Mouse (Mus musculus) heart, adult 2 months (tissue): Measurements from ENCODE around the gene Chrna10. TPM values are rescaled to one million over a fixed set of nuclear protein-coding genes. Genes with fewer than 3 reads are reported as not detected.
A peak's percentile ranks its signal among the peaks of the same experiment; 100 is the strongest.

Experiments
- DNase-seq, 2 experiments: peaks; one replicate each; pipeline ENCODE4 v3.0.0; 2021
- H3K27ac ChIP-seq: fragments of 200-600 bp; 2 replicates; pipeline ENCODE4 v1.8.1; 2022
- H3K27me3 ChIP-seq: fragments of 200-500 bp; 2 replicates; pipeline ENCODE4 v1.6.1; 2012; ENCODE audit warnings: mild to moderate bottlenecking, low read length, inconsistent platforms, mixed read lengths; ENCODE audit not compliant: control insufficient read depth, insufficient read depth
- H3K36me3 ChIP-seq: fragments of 200-500 bp; 2 replicates; pipeline ENCODE4 v1.6.1; 2012; ENCODE audit warnings: low read length, inconsistent platforms; ENCODE audit not compliant: control insufficient read depth, insufficient read depth
- H3K4me1 ChIP-seq: fragments of 200-500 bp; 2 replicates; pipeline ENCODE4 v1.6.1; 2011; ENCODE audit warnings: low read length; ENCODE audit not compliant: control insufficient read depth, insufficient read depth
- H3K4me3 ChIP-seq: fragments of 200-600 bp; 2 replicates; pipeline ENCODE4 v1.8.1; 2022
- H3K79me2 ChIP-seq: fragments of 200-500 bp; replicated peaks from 2 replicates; pipeline ENCODE4 v1.6.1; 2012; ENCODE audit warnings: mild to moderate bottlenecking, inconsistent platforms, low read length, moderate library complexity, mixed read lengths; ENCODE audit not compliant: control insufficient read depth, insufficient read depth
- H3K9ac ChIP-seq: fragments of 200-500 bp; 2 replicates; pipeline ENCODE4 v1.6.1; 2012; ENCODE audit warnings: low read depth, mild to moderate bottlenecking, control low read depth, inconsistent platforms, low read length, mixed read lengths
- CTCF ChIP-seq: fragments of 200-600 bp; IDR thresholded peaks from 2 replicates; pipeline ENCODE4 v1.8.1; 2022; ENCODE audit warnings: antibody characterized with exemption, mild to moderate bottlenecking, moderate library complexity
- EP300 ChIP-seq: fragments of 200-500 bp; IDR thresholded peaks from 2 replicates; pipeline ENCODE4 v1.6.1; 2011; ENCODE audit warnings: low read depth, low read length, control low read depth; ENCODE audit not compliant: insufficient read depth
- POLR2A ChIP-seq: fragments of 200-500 bp; IDR thresholded peaks from 2 replicates; pipeline ENCODE4 v1.6.1; 2011; ENCODE audit warnings: mild to moderate bottlenecking, low read depth, low read length, control low read depth; ENCODE audit not compliant: insufficient read depth
- WGBS: fragments of 180-500 bp; shearing (Covaris S2); methylation state at CpG from one replicate; pipeline ENCODE4 v1.1.7; 2018; 5-methylcytosine and 5-hydroxymethylcytosine counted together
- intact Hi-C: fragments of 180-260 bp; cut with DNase I; formaldehyde crosslinking; loops from one replicate; pipeline ENCODE4 v1.15.1; 2025
- polyA plus RNA-seq: library from polyadenylated mRNA; depleted of rRNA; stranded (reverse); fragments of >200 nt; gene quantifications from 2 replicates; pipeline ENCODE4 v1.2.3, GENCODE M21; 2012
- total RNA-seq, 2 experiments: library from RNA; stranded (reverse); gene quantifications; 2 replicates each; pipeline ENCODE4 v1.2.3; 2021

The Chrna10 gene
- total and polyA plus RNA-seq, 3 experiments: 0.21 TPM; not detected in 2

DNA sequence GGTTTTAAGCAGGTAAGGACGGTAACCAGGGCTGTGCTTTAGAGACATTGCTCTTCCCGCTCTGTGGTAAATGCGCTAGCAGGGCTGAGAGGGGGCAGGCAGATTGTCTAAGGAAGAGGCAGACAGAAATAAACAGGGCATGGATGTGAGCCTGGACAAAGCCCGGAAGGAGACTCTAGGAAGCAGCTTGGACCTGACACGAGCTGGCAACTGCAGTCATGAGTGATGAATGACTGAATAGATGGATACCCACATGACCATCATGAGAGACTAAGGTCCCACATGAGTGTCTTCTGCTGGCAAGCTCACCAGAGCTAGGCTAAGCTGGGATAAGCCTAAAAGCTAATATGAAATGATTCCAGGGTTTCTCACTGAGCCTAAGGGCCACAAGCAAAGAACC is 12.5 kb downstream of the Chrna10 start:
- no peaks in the 10 kb centered on the region; the same call in 1 of the 2 replicates for H3K79me2 ChIP-seq
- peak overlapping the region; percentile 36; the same call in 1 of the 2 replicates for H3K4me3 ChIP-seq
- 31% methylated on average over 5 of the region's 5 CpGs for WGBS
- no peaks in the 10 kb centered on the region for H3K27me3 ChIP-seq
- TF ChIP-seq EP300: no peak
- no peak for TF ChIP-seq CTCF
- TF ChIP-seq POLR2A: no peak
- H3K9ac ChIP-seq: no peak overlapping the region
- DNase-seq: no peak
- intact Hi-C loops: no loop called here
- no peak overlapping the region for H3K27ac ChIP-seq
- peaks cover 7% of the 10 kb centered on the region for H3K4me1 ChIP-seq
- peaks cover 2% of the 10 kb centered on the region for H3K36me3 ChIP-seq

DNA sequence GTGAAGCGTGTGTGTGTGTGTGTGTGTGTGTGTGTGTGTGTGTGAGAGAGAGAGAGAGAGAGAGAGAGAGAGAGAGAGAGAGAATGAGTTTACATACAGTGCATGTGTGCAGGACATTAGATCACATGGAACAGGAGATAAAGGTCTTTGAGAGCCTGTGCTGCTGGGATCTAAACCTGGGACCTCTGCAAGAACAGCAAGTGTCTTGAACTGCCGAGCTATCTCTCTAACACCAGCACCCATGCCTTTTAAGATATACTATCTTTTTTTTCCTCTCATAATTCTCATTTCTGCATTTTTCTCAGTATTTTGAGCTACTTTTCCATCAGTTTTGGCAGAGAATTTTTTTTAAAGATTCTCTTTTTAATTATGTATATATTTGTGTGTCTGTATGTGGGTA is 13.1 kb downstream of the Chrna10 start:
- Histone ChIP-seq H3K4me3 (peak overlapping the region; percentile 36; the same call in 1 of the 2 replicates), H3K4me1 (peaks cover 7% of the 10 kb centered on the region), H3K27ac (no peak overlapping the region), H3K79me2 (no peaks in the 10 kb centered on the region; the same call in 1 of the 2 replicates), H3K27me3 (no peaks in the 10 kb centered on the region), H3K9ac (no peak overlapping the region), H3K36me3 (peaks cover 2% of the 10 kb centered on the region)
- TF ChIP-seq EP300 (no peak), CTCF (no peak), POLR2A (no peak)
- 62% methylated on average over 2 of the region's 2 CpGs for WGBS
- no peak for DNase-seq
- intact Hi-C loops: no loop called here

DNA sequence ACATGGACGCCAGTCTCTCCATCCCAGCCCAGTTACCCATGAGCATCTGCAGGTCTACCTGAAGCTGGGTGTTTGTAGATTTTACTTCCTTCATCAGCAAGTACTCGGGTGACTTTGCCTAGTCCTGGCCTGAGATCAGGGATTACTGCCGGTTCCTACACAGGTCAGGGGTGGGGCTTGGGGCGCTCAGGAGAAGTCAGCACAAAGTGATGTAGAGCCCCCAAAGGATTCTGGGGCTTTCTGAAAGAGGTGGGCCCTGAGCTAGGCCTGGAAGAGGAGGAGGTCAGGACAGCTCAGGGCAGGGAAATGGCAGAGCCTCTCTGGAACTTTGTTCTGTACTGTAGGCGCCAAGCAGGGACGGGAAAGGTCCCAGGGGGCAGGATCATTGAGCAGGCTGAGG is 13.9 kb downstream of the Chrna10 start:
- no peak for TF ChIP-seq EP300
- no peak for TF ChIP-seq CTCF
- no peak for TF ChIP-seq POLR2A
- peak overlapping the region; percentile 95 for H3K27ac ChIP-seq
- peak overlapping the region; percentile 52 for H3K4me3 ChIP-seq
- peak overlapping the region; percentile 36 for H3K9ac ChIP-seq
- DNase-seq: no peak
- H3K79me2 ChIP-seq: no peaks in the 10 kb centered on the region; the same call in 1 of the 2 replicates
- intact Hi-C loops: no loop called here
- H3K36me3 ChIP-seq: peaks cover under 1% of the 10 kb centered on the region; the same call in 1 of the 2 replicates
- no peaks in the 10 kb centered on the region for H3K27me3 ChIP-seq
- WGBS: 37% methylated on average over 6 of the region's 6 CpGs
- H3K4me1 ChIP-seq: peaks cover 7% of the 10 kb centered on the region

DNA sequence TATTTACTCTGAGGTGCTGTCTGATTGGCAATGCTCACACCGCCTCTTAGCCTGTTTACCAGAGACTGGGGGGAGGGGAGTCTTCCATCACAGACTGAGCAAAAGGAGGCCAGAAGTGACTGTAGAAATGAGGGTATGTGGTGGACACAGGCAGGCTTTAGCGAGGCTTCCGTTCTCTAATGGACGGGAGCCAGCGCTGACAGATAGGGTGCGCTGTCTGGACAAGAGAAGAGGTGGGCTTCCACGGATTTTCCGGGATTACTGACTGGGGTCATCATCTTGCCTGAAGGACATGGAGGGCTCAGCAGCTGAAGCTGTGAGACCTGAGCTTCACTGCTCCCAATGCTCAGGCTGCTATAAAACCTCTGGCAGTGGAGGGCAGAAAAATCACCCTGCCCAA is 14.4 kb downstream of the Chrna10 start:
- Histone ChIP-seq H3K27me3 (no peaks in the 10 kb centered on the region), H3K27ac (peak overlapping the region; percentile 95), H3K4me3 (peak overlapping the region; percentile 52), H3K4me1 (peaks cover 7% of the 10 kb centered on the region), H3K36me3 (no peaks in the 10 kb centered on the region), H3K79me2 (no peaks in the 10 kb centered on the region; the same call in 1 of the 2 replicates), H3K9ac (peak overlapping the region; percentile 36)
- WGBS: 42% methylated on average over 8 of the region's 8 CpGs
- TF ChIP-seq CTCF (peak; percentile 44), POLR2A (peak; percentile 29; the same call in 1 of the 2 replicates), EP300 (no peak)
- no peak for DNase-seq
- intact Hi-C loops: no loop called here

- intact Hi-C loops: no loop called here
- H3K36me3 ChIP-seq: no peaks in the 10 kb centered on the region
- DNase-seq: peak; percentile 56 to 58
- no peaks in the 10 kb centered on the region; the same call in 1 of the 2 replicates for H3K79me2 ChIP-seq
- H3K27me3 ChIP-seq: no peaks in the 10 kb centered on the region
- peak within 1 kb of the TSS; percentile 95 for H3K27ac ChIP-seq
- peak within 1 kb of the TSS; percentile 52 for H3K4me3 ChIP-seq
- H3K9ac ChIP-seq: peak within 1 kb of the TSS; percentile 67
- WGBS: 55% methylated on average over 5 of the region's 5 CpGs
- TF ChIP-seq EP300: peak; percentile 62
- TF ChIP-seq CTCF: no peak
- peak; percentile 98 for TF ChIP-seq POLR2A
- peaks cover 7% of the 10 kb centered on the region for H3K4me1 ChIP-seq
Measured at GRCm38 (mm10) chr7:102101487-102101886, 15.1 kb downstream of the Chrna10 start, which contains the start of gene Art1. Gene Art1 (plus strand): TSS chr7:102101743.

- Histone ChIP-seq H3K4me3 (no peak overlapping the region; the same call in 1 of the 2 replicates), H3K27me3 (no peaks in the 10 kb centered on the region), H3K36me3 (no peaks in the 10 kb centered on the region), H3K9ac (no peak overlapping the region), H3K79me2 (no peaks in the 10 kb centered on the region; the same call in 1 of the 2 replicates), H3K4me1 (peaks cover 7% of the 10 kb centered on the region), H3K27ac (peak overlapping the region; percentile 95)
- DNase-seq: no peak
- WGBS: 56% methylated on average over 5 of the region's 5 CpGs
- TF ChIP-seq POLR2A (no peak), CTCF (no peak), EP300 (no peak)
- intact Hi-C loops: no loop called here
Measured at GRCm38 (mm10) chr7:102100868-102101267, 15.8 kb downstream of the Chrna10 start.
